In genomic region chr8:94814556-94814955, GRCm38 (mm10) we compare ENCODE assay signal across 9 mouse cellular contexts. TPM values are rescaled to one million over a fixed set of nuclear protein-coding genes. Genes with fewer than 3 reads are reported as not detected.
A peak's percentile ranks its signal among the peaks of the same experiment; 100 is the strongest.
DNase-seq lines count a peak whose midpoint lies in the region; ATAC-seq and TF ChIP-seq lines count a peak whose summit lies in the region.
"Had no signal": no experiment of that assay in that cellular context is flagged by ENCODE, and none has a peak within 500 bp of the region (broad histone marks: within the 10 kb centered on the region; RNA-seq: fewer than 3 reads in every experiment).

No protein-coding gene starts in this region.

- H3K9ac ChIP-seq in liver, adult 2 months (ENCODE audit: low read depth, low read length), result no peak overlapping the region
- no peak overlapping the region for H3K9ac ChIP-seq in liver, embryonic 12.5 days

- H3K4me3 ChIP-seq in liver, adult 2 months (ENCODE audit: insufficient read depth, low read depth, low read length), result no peak overlapping the region
- H3K4me3 ChIP-seq in liver, embryonic 12.5 days, result no peak overlapping the region
- H3K4me3 ChIP-seq in bone marrow, adult 2 months (replicated peaks; ENCODE audit: control insufficient read depth, low read depth, low read length), result no peak overlapping the region

- TF ChIP-seq POLR2A in liver, adult 2 months (IDR thresholded peaks at IDR 0.05; ENCODE audit: extremely low read depth, insufficient read depth, low read length), result no peak
- no peak for TF ChIP-seq POLR2A in bone marrow, adult 2 months (IDR thresholded peaks at IDR 0.05; ENCODE audit: borderline replicate concordance, control insufficient read depth, low read depth, low read length)

- DNase-seq in embryo, embryonic 10 days (ENCODE audit: low spot score), result peak; percentile 32
- DNase-seq in embryo, embryonic 9.5 days (ENCODE audit: extremely low spot score), result no peak
- DNase-seq in liver, adult 2 months (ENCODE audit: extremely low read depth, low read depth, low spot score), result peak; percentile 27
- no peak for DNase-seq in adrenal gland, postnatal 4 days (ENCODE audit: low spot score in 2 of 2)
- no peak for DNase-seq in neural tube, embryonic 10.5 days (ENCODE audit: extremely low spot score, low spot score)

- no peak for ATAC-seq in liver, embryonic 12.5 days
- peak; percentile 43 for ATAC-seq in megakaryocyte progenitor cell, adult 5-6 weeks (replicated peaks; ENCODE audit: poor library complexity)
- ATAC-seq: midbrain, embryonic 16.5 days had no signal

- 0% methylated on average over 1 of the region's 1 CpGs for WGBS in liver, adult 2 months
- WGBS in liver, embryonic 12.5 days (ENCODE audit: insufficient replicate concordance), result 0% methylated on average over 1 of the region's 1 CpGs
- 0% methylated on average over 1 of the region's 1 CpGs for WGBS in bone marrow, adult 2 months

- no peaks in the 10 kb centered on the region for H3K9me3 ChIP-seq in liver, embryonic 12.5 days (replicated peaks)

- H3K4me1 ChIP-seq in liver, adult 2 months (ENCODE audit: control insufficient read depth, insufficient read depth, low read length), result no peaks in the 10 kb centered on the region
- H3K4me1 ChIP-seq in liver, embryonic 12.5 days, result peaks cover 12% of the 10 kb centered on the region
- H3K4me1 ChIP-seq in bone marrow, adult 2 months (ENCODE audit: control insufficient read depth, insufficient read depth, low read length), result peaks cover 1% of the 10 kb centered on the region

- no peaks in the 10 kb centered on the region for H3K79me2 ChIP-seq in liver, adult 2 months (ENCODE audit: control insufficient read depth, insufficient read depth, low read length)

- no peaks in the 10 kb centered on the region for H3K36me3 ChIP-seq in liver, adult 2 months (ENCODE audit: control insufficient read depth, insufficient read depth, low read length)
- H3K36me3 ChIP-seq in liver, embryonic 12.5 days, result no peaks in the 10 kb centered on the region

- H3K4me2 ChIP-seq in liver, embryonic 12.5 days, result no peak overlapping the region

- H3K27me3 ChIP-seq in liver, adult 2 months (ENCODE audit: control insufficient read depth, insufficient read depth, low read length), result no peaks in the 10 kb centered on the region
- no peaks in the 10 kb centered on the region for H3K27me3 ChIP-seq in liver, embryonic 12.5 days (replicated peaks)

- TF ChIP-seq CTCF in liver, adult 2 months (IDR thresholded peaks at IDR 0.05; ENCODE audit: low read depth, low read length), result peak; percentile 38; the same call in 1 of the 2 replicates
- peak; percentile 17; the same call in 1 of the 2 replicates for TF ChIP-seq CTCF in bone marrow, adult 2 months (IDR thresholded peaks at IDR 0.05; ENCODE audit: control insufficient read depth, insufficient read depth, low read length)

- no peak overlapping the region for H3K27ac ChIP-seq in liver, adult 2 months (replicated peaks; ENCODE audit: insufficient read depth, low read depth, low read length)
- no peak overlapping the region for H3K27ac ChIP-seq in liver, embryonic 12.5 days
- H3K27ac ChIP-seq in bone marrow, adult 2 months (ENCODE audit: control insufficient read depth, insufficient read depth, low read depth, low read length, poor library complexity), result no peak overlapping the region

RNA-seq across cellular contexts. Expression of gene Ccl17, which starts 4.3 kb away (rescaled TPM):
- not detected in 2 replicates for total RNA-seq in liver, adult 2 months (2014; rRNA removed)
- 0.21 and 0.22 TPM in 2 replicates for polyA plus RNA-seq in liver, adult 2 months (2012; rRNA removed)
- 0.36 TPM in 1 of 2 replicates, not detected in the other for polyA plus RNA-seq in liver, embryonic 12.5 days (2016; fragmentation: Nextera tagmentation; extraction: Ambion mirVana)
- not detected in 2 replicates for polyA plus RNA-seq in bone marrow, adult 2 months (2011; ENCODE audit: insufficient read depth, insufficient read length, low replicate concordance, missing spikeins)
- total RNA-seq in megakaryocyte progenitor cell, adult 5-6 weeks (2015), result 0.34 and 1.5 TPM in 2 replicates
- not detected in 2 replicates for total RNA-seq in megakaryocyte progenitor cell, adult 5-6 weeks (2017)
- total RNA-seq in adrenal gland, postnatal 4 days (2021), result under 1 TPM; 0.87 to 0.90 TPM

RNA-seq across cellular contexts. Expression of gene Coq9, which starts 23.6 kb away (rescaled TPM):
- 148 and 183 TPM in 2 replicates for total RNA-seq in liver, adult 2 months (2014; rRNA removed)
- 280 and 359 TPM in 2 replicates for polyA plus RNA-seq in liver, adult 2 months (2012; rRNA removed)
- 55.1 and 57.2 TPM in 2 replicates for polyA plus RNA-seq in liver, embryonic 12.5 days (2016; fragmentation: Nextera tagmentation; extraction: Ambion mirVana)
- polyA plus RNA-seq in bone marrow, adult 2 months (2011; ENCODE audit: insufficient read depth, insufficient read length, low replicate concordance, missing spikeins), result 21.8 and 35.8 TPM in 2 replicates
- total RNA-seq in megakaryocyte progenitor cell, adult 5-6 weeks (2015), result 30.4 and 36.1 TPM in 2 replicates
- total RNA-seq in megakaryocyte progenitor cell, adult 5-6 weeks (2017), result 54.2 and 57.8 TPM in 2 replicates
- total RNA-seq in adrenal gland, postnatal 4 days (2021), result 100 to 1,000 TPM; 128 to 144 TPM

RNA-seq across cellular contexts. Expression of gene Ciapin1, which starts 23.6 kb away (rescaled TPM):
- total RNA-seq in liver, adult 2 months (2014; rRNA removed), result 9.5 and 11.9 TPM in 2 replicates
- polyA plus RNA-seq in liver, adult 2 months (2012; rRNA removed), result 48.9 and 57.3 TPM in 2 replicates
- 80.9 and 83.4 TPM in 2 replicates for polyA plus RNA-seq in liver, embryonic 12.5 days (2016; fragmentation: Nextera tagmentation; extraction: Ambion mirVana)
- polyA plus RNA-seq in bone marrow, adult 2 months (2011; ENCODE audit: insufficient read depth, insufficient read length, low replicate concordance, missing spikeins), result 36.7 and 38.1 TPM in 2 replicates
- 29.3 and 34.5 TPM in 2 replicates for total RNA-seq in megakaryocyte progenitor cell, adult 5-6 weeks (2015)
- total RNA-seq in megakaryocyte progenitor cell, adult 5-6 weeks (2017), result 49.1 and 58.0 TPM in 2 replicates
- 10 to 100 TPM; 84.1 to 89.3 TPM for total RNA-seq in adrenal gland, postnatal 4 days (2021)

RNA-seq across cellular contexts. Expression of gene Polr2c, which starts 42.7 kb away (rescaled TPM):
- total RNA-seq in liver, adult 2 months (2014; rRNA removed), result 27.4 and 31.7 TPM in 2 replicates
- polyA plus RNA-seq in liver, adult 2 months (2012; rRNA removed), result 44.1 and 47.3 TPM in 2 replicates
- polyA plus RNA-seq in liver, embryonic 12.5 days (2016; fragmentation: Nextera tagmentation; extraction: Ambion mirVana), result 107 and 112 TPM in 2 replicates
- polyA plus RNA-seq in bone marrow, adult 2 months (2011; ENCODE audit: insufficient read depth, insufficient read length, low replicate concordance, missing spikeins), result 33.6 and 37.9 TPM in 2 replicates
- total RNA-seq in megakaryocyte progenitor cell, adult 5-6 weeks (2015), result 64.3 and 66.4 TPM in 2 replicates
- total RNA-seq in megakaryocyte progenitor cell, adult 5-6 weeks (2017), result 55.2 and 65.0 TPM in 2 replicates
- total RNA-seq in adrenal gland, postnatal 4 days (2021), result 10 to 100 TPM; 61.4 to 65.6 TPM

RNA-seq across cellular contexts. Expression of gene Cx3cl1, which starts 42.7 kb away (rescaled TPM):
- total RNA-seq in liver, adult 2 months (2014; rRNA removed), result 0.55 and 1.0 TPM in 2 replicates
- polyA plus RNA-seq in liver, adult 2 months (2012; rRNA removed), result 0.82 and 1.1 TPM in 2 replicates
- polyA plus RNA-seq in liver, embryonic 12.5 days (2016; fragmentation: Nextera tagmentation; extraction: Ambion mirVana), result 0.45 and 0.49 TPM in 2 replicates
- polyA plus RNA-seq in bone marrow, adult 2 months (2011; ENCODE audit: insufficient read depth, insufficient read length, low replicate concordance, missing spikeins), result 3.6 TPM in 1 of 2 replicates, not detected in the other
- total RNA-seq in megakaryocyte progenitor cell, adult 5-6 weeks (2015), result 0.57 TPM in 1 of 2 replicates, not detected in the other
- total RNA-seq in megakaryocyte progenitor cell, adult 5-6 weeks (2017), result not detected in 2 replicates
- total RNA-seq in adrenal gland, postnatal 4 days (2021), result 10 to 100 TPM; 18.8 to 21.1 TPM

Comparison
In these comparisons a context has a peak if more than half of its experiments do, and no peak if none do; other contexts are left out.
1. DNase-seq: peak in embryo, embryonic 10 days (single experiment) and liver, adult 2 months (single experiment); none in embryo, embryonic 9.5 days (single experiment), adrenal gland, postnatal 4 days (0 of 2) and neural tube, embryonic 10.5 days (single experiment).